Mouse (Mus musculus): ENCODE data around the gene Kdm4b.

DNA sequence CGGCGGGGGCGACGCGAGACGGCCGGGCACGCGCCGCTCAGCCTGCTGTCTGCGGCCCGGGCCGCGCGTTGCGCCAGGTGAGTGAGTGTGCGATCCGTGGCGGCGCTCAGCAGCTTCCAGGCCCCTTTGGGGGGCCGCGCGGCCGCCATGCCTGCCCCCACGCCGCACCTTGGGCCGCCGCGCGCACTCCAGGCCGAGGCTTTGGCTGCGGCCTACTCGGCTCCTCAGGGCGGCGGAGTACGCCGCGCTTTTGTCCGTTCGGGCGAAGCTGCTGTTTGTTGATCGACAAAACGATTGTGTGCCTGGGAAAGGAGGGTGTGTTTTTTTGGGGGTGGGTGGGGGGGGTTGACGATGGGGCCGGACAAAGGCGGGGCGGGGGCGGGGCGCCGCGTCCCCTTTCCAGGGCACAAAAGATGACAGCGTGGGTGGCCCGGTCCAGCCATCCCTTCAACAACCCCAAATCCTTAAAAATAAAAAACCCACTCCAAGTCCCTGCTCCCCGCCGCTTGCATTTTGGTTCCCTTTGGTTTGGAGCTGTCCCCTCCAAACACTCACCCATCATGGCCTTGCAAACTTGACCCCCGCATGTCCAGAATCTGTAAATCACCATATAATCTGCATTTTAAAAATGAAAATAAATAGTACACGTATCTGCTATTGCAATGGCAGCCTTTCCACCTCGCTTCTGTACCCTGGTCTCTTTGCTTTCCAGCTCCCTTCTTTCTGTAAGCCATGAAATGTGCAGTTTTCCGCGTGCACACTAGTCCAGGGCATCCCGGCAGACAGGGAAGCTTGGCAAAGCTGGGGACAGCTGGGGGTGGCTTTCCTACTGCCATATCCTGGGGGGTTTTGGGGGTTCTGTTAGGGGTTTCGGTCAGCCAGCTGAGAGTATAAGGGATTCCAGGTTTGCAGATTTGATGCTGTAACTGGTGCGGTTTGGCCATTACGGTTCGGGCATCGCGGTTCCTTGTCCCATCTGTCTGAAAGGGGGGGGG, 588 bp downstream of the Kdm4b start:
- no peak for TF ChIP-seq CTCF (IDR thresholded peaks at IDR 0.05; ENCODE audit: borderline replicate concordance, extremely low read depth, insufficient read depth, insufficient read length)
- TF ChIP-seq POLR2A (IDR thresholded peaks at IDR 0.05; ENCODE audit: borderline replicate concordance, extremely low read depth, insufficient read depth, insufficient read length, poor library complexity, severe bottlenecking), result no peak

All from brain, embryonic 14.5 days (tissue).